Mouse (Mus musculus): Measurements from ENCODE around the gene Brat1.

The Brat1 gene

GRCm38 (mm10) chr5:140699776-140700175, 5.0 kb upstream of the Brat1 start:
- intact Hi-C loops (cut with DNase I): no loop called here

GRCm38 (mm10) chr5:140701661-140702060, 3.1 kb upstream of the Brat1 start:
- intact Hi-C loops (cut with DNase I): no loop called here

DNA sequence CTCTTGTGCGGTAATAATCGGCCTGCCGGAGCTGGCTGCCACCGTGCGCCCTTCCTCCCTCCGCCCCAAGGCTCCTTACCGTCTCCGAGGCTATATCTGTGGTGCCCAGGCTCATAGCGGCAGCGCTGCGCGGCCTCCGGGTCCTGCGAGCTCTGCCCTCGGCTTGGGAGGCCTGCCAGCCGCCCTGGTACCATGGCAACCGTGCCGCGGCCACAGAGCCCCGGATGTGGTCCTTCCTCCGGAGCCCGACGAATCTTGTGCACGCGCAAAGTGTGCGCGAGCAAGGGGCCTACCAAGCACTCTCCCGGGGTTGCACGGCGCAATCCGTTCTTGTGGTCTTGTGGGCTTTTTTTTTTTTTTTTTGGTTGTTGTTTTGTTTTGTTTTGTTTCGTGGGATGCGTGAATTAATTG, 2.7 kb upstream of the Brat1 start, which contains the start of gene Iqce:
Iqce (minus strand) TSS at position 276 of the 411 bp plus-strand sequence.
- intact Hi-C loops (cut with DNase I): no loop called here

GRCm38 (mm10) chr5:140702618-140703175, 2.1 kb upstream of the Brat1 start:
- intact Hi-C loops (cut with DNase I): no loop called here

DNA sequence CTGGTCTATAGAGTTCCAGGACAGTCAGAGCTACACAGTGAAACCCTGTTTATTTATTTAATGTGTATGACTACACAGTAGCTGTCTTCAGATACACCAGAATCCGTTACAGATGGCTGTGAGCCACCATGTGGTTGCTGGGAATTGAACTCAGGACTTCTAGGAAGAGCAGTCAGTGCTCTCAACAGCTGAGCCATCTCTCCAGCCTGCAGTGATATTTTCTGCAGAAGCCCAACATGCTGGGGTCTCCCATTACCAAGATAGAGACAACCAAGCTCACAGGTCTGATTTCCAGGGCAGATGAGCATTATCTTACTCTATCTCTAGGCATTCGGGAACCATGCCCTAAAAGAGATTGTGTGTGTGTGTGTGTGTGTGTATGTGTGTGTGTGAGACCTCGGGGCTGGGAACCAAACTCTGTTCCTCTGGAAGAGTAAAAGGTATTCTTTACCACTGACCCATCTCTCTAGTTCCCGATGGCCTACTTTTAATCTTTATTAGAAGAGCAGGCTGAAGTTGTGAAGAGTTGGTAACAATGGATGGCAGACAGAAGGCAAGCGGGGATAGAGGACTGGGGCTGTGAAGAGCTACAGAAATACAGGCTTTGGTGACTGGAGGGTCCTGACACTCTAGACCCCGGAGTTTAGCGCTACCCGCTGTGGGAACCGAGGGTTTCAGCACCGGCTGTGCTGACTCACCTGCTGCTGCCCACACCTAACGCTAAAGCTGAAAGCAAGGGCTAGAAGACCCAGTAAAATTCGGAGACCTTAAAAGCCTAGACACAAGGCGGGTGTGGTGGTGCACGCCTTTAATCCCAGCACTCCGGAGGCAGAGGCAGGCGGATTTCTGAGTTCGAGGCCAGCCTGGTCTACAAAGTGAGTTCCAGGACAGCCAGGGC, 1.1 kb upstream of the Brat1 start:
- intact Hi-C loops (cut with DNase I): no loop called here

GRCm38 (mm10) chr5:140705501-140706171, 825 bp downstream of the Brat1 start:
- intact Hi-C loops (cut with DNase I): loop anchor here (5.0 kb wide), 1 partner anchor 42 kb away; no protein-coding TSS in a partner anchor

DNA sequence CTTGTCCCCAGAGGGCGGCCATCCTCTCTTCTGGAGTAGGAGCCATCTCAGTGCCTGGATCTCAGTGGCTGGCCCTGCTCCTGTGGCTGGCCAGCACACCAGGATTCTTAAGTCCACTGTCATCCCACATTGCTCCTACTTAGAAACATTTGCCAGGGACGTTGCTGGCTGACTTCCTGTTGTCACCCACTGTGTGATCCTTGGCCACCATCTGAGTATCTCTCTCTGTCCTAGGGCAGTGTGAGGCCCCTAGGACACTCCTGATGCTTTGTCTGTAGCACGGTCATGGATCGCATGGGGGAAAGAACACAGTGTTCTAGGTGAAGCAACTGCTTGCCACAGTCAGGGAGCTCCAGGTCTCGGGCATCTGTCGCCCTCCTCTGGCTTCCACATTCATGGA, 5.5 kb downstream of the Brat1 start:
- intact Hi-C loops (cut with DNase I): no loop called here

GRCm38 (mm10) chr5:140711040-140711439, 6.2 kb downstream of the Brat1 start:
- intact Hi-C loops (cut with DNase I): no loop called here

- intact Hi-C loops (cut with DNase I): no loop called here
These were observed 16.0 kb downstream of the Brat1 start for GRCm38 (mm10) chr5:140720773-140721172.

GRCm38 (mm10) chr5:140722121-140722520, 17.3 kb downstream of the Brat1 start:
- intact Hi-C loops (cut with DNase I): no loop called here

DNA sequence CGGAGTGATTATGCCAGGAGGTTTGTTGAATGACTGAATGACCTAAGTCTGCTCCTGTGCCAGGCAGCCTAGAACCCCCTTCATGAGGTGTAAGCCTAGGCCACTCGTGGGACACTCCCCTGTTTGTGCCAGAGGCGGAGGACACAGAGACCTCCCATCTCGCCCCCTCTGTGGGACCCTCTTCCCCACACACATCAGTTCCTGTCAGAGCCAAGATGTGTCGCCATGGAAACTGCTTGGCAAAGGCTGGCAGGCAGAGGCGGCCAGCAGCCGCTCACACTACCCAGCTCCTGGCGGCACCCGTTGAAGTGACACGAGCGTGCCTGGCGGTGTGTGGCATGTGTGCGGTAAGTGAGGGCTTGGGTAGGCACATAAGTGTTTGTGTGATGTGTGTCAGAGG, 19.0 kb downstream of the Brat1 start, which contains the start of gene Amz1:
Amz1 (plus strand) TSS at position 306 of the 400 bp plus-strand sequence.
- intact Hi-C loops (cut with DNase I): no loop called here

DNA sequence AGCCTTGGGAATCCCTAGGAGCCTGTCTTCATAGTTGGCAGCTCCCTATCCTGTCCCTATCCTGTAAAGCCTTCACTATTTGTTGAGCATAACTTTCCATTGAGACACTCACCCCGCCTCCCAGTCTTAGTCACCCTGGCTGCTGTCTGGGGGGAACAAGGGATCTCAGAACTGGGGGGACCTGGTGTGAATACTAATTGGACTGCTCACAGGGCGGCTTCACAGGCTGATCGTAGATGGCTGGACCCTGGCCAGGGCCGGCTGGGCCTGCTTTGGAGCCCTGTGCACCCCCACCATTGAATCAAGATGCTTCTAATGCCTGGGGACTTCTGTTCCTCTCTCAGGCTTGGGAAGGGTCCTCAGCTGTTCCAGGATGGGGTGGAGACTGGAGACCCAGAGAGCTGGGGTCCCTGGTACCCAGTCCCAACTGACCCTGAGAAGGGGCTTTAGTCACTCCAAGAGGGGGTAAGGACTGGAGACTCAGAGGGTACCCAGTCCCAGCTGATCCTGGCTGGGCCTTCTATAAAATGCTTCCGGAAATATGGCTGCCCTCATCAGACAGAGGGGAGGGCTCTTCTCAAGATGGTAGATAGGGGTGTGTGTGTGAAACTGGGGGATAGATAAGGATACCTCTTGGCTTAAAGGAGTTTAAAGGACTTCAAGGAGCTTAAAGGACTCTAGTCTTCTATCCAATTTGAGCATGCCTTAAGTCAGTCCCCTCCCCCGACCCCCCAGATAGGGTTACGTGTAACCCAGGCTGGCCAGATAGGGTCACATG, 21.4 kb downstream of the Brat1 start:
- intact Hi-C loops (cut with DNase I): no loop called here

DNA sequence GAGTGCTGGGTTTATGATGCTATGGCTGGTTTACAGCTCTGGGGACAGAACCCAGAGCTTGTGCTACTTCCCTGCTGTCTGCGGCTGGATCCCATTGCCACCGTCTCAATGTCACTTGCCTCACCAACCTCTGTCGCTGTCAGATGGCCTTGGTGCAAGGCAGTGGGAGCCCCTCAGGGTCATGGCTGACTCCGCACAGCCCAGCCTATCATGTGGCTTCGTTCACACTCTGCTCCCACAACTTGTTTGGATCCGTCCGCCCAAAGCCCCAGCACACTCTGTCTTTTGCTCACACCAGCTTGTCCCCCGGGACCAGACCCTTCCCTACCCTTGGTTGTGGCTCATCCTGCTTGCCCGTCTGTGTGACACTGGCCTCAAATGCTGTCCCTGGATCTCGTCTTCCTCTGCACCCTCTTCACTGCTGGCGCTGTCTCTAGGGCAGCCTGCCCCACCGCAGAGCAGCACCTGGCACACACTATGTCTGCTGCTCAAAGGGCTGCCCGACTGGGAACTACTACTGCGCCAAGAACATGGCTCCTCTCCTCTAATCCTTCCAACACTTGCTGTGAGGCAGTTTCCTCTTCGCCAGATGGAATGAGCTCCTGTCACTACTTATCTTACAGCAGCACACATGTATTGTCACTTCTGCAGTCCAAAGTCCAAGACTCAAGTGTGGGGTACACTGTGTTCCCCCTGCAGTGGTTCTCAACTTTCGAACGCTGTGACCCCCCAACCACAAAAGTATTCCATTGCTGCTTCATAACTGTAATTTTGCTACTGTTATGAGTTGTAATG, 22.3 kb downstream of the Brat1 start:
- intact Hi-C loops (cut with DNase I): no loop called here

GRCm38 (mm10) chr5:140731040-140731797, 26.4 kb downstream of the Brat1 start:
- intact Hi-C loops (cut with DNase I): no loop called here

DNA sequence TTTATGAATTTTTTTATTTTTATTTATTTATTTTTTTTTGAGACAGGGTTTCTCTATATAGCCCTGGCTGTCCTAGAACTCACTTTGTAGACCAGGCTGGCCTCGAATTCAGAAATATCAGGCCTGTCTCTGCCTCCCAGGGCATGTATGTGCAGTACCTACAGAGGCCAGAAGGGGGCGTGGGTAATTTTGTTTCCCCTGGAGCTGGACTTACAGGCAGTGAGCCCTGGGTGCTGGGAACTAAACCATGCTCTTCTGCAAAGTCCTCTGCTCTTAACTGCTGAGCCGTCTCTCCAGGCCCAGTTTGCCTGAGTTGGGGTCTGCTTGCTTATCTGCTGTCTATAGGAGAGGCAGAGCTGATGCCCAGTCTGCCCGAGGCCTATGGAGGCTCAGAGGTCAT, 27.4 kb downstream of the Brat1 start:
- intact Hi-C loops (cut with DNase I): no loop called here

DNA sequence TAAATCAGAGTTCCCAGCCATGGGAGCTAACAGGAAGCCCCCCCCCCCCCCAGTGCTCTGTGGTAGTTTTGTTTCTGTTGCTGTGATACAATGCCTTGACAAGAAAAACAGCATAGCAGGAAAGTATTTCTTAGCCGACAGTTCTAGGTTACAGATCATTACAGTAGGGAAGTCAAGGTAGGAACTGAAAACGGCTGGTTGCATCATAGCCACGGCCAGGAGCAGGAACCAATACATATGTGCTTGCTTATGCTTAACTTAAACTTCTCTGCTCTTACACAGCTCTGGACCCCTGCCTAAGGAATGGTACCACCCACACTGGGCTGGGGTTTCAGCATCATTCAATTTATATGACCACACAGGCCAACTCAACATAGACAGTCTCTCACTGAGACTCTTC, 28.5 kb downstream of the Brat1 start:
- intact Hi-C loops (cut with DNase I): no loop called here

GRCm38 (mm10) chr5:140735297-140735696, 30.5 kb downstream of the Brat1 start:
- intact Hi-C loops (cut with DNase I): no loop called here

- intact Hi-C loops (cut with DNase I): no loop called here
These were observed 31.4 kb downstream of the Brat1 start for GRCm38 (mm10) chr5:140736166-140736565.

- intact Hi-C loops (cut with DNase I): no loop called here
These were observed 35.0 kb downstream of the Brat1 start for GRCm38 (mm10) chr5:140739813-140740212.

GRCm38 (mm10) chr5:140741040-140741439, 36.2 kb downstream of the Brat1 start:
- intact Hi-C loops (cut with DNase I): no loop called here

All from adrenal gland (tissue).